Mouse (Mus musculus) monocyte, adult 5-6 weeks (primary cell): ENCODE measurements around the gene Ptprc. TPM values are rescaled to one million over a fixed set of nuclear protein-coding genes. Genes with fewer than 3 reads are reported as not detected.
A peak's percentile ranks its signal among the peaks of the same experiment; 100 is the strongest.

Source experiments
- ATAC-seq: fragments of 153-309, 156-312 bp; replicated peaks from 2 replicates; pipeline ENCODE4 v1.8.0; 2017; ENCODE audit warnings: mild to moderate bottlenecking; ENCODE audit not compliant: low TSS enrichment, insufficient number of reproducible peaks, severe bottlenecking, poor library complexity, low FRiP score
- total RNA-seq: library from RNA; stranded (forward); fragments of 200-1000, 200-491, 200-594 nt; gene quantifications from 3 replicates; pipeline ENCODE4 v1.2.3, GENCODE M21; 2017

Gene Ptprc
- total RNA-seq, 1 experiment from 2014 or later: 2,776 TPM

GRCm38 (mm10) chr1:138093219-138093618 is 82.3 kb downstream of the Ptprc start:
- no peak for ATAC-seq

GRCm38 (mm10) chr1:138085810-138086209 is 89.7 kb downstream of the Ptprc start:
- ATAC-seq: no peak

- ATAC-seq: no peak
Measured at GRCm38 (mm10) chr1:138083707-138084106, 91.8 kb downstream of the Ptprc start.

GRCm38 (mm10) chr1:138080308-138080707 is 95.2 kb downstream of the Ptprc start:
- no peak for ATAC-seq

GRCm38 (mm10) chr1:138044196-138044945 is 131.1 kb downstream of the Ptprc start:
- ATAC-seq: peak; percentile 74

- no peak for ATAC-seq
Measured at GRCm38 (mm10) chr1:138040556-138040955, 135.0 kb downstream of the Ptprc start.

GRCm38 (mm10) chr1:138039201-138039600 is 136.3 kb downstream of the Ptprc start:
- ATAC-seq: no peak

- no peak for ATAC-seq
Measured at GRCm38 (mm10) chr1:138037484-138037883, 138.0 kb downstream of the Ptprc start.

GRCm38 (mm10) chr1:138029649-138030048 is 145.9 kb downstream of the Ptprc start:
- ATAC-seq: no peak

GRCm38 (mm10) chr1:138025298-138025697 is 150.2 kb downstream of the Ptprc start:
- ATAC-seq: no peak

- ATAC-seq: no peak
Measured at GRCm38 (mm10) chr1:138023601-138024000, 151.9 kb downstream of the Ptprc start.

GRCm38 (mm10) chr1:138022918-138023295 is 152.6 kb downstream of the Ptprc start:
- ATAC-seq: no peak

- no peak for ATAC-seq
Measured at GRCm38 (mm10) chr1:138021962-138022917, 153.3 kb downstream of the Ptprc start.

Other genes starting within 250 kb of the Ptprc start
- gene Atp6v1g3, start 98.0 kb upstream of the Ptprc start, total RNA-seq: 0.86 to 1.5 TPM in 2 of 3 replicates, not detected in the other